Mouse (Mus musculus): ENCODE results near the gene Pip5k1c.

Pip5k1c gene

DNA sequence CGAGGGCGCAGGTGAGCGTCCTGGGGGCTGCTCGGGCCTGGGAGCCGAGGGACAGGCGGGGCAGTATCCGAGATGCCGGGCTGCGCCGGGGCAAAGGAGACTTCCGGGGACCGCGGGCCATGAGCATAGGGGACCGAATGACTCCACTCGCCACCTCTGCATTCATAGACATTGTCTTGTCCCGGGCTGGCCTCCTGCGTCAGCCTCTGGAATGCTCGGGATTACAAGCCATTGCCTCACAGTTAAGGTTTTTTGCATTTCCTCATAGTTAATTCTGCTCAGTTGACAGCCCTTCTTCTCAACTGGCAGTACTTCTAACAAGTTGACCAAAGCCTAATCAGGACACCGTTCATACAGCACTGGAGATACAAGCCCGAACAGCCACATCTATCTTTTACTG, 28.7 kb downstream of the Pip5k1c start:
- no peak for DNase-seq (ENCODE audit: inconsistent age in 2 of 2, low spot score in 1 of 2)

DNA sequence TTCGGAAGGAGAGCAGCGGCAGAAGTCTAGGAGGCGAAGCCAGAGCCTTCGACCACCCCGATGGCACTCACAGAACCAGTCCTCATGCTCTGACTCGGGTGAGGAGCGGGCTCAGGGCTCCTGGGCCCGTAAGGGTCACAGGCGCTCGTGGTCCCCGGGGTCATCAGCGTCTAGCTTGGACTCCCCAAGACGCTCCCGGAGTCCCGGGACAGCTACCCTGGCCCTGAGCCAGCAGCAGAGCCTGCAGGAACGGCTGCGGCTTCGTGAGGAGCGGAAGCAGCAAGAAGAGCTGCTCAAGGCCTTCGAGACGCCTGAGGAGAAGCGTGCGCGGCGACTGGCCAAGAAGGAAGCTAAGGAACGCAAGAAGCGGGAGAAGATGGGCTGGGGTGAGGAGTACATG, 29.7 kb downstream of the Pip5k1c start:
- peak; percentile 57 to 60 for DNase-seq (ENCODE audit: inconsistent age in 2 of 2, low spot score in 1 of 2)

DNA sequence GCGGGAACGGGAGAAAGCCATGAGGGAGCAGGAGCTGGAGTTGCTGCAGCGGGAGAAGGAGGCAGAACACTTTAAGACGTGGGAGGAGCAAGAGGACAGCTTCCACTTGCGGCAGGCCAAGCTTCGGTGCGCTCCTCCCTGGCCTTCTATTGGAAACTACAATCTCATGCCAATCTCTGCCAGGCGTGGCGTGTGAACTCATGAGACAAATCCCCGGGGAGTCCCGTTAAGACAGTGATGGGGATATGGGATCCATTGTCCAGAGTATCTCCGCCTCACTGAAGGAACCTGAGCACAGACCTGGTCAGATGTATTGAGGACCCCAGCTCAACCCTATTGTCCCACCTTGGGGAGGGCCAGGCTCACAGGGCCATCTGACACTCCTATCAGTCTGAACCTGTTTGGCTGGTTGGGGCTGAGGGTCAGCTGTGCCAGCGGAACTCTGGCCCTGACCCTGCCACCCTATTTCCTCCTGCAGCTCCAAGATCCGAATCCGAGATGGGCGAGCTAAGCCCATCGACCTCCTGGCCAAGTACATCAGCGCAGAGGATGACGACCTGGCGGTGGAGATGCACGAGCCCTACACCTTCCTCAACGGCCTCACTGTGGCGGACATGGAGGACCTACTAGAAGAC, 30.5 kb downstream of the Pip5k1c start:
- DNase-seq (ENCODE audit: inconsistent age in 2 of 2, low spot score in 1 of 2): no peak

DNA sequence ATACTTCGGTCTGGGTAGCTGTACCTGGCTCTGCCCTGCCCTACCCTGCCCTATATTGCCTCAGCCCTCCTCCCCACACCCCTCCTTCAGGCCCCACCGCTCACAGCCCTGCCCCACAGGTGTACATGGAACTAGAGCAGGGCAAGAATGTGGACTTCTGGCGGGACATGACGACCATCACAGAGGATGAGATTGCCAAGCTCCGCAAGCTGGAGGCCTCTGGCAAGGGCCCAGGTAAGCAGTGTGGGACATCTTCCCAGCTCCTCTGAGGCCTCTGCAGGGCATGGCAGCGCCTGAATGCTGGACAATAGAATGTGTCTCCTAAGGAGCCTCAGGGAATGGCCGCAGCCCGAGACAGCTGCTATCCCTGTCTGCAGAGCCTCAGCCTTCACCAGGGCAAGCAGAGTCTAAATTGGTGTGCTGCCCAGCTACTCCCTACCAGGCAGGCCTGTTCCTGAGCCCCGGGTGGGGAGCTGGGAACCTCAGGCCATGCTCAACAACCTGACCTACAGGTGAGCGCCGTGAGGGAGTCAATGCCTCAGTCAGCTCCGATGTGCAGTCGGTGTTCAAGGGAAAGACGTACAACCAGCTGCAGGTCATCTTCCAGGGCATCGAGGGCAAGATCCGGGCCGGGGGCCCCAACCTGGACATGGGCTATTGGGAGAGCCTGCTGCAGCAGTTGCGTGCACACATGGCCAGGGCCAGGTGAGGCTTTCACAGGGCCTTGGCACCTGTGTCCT, 31.2 kb downstream of the Pip5k1c start:
- no peak for DNase-seq (ENCODE audit: inconsistent age in 2 of 2, low spot score in 1 of 2)

DNA sequence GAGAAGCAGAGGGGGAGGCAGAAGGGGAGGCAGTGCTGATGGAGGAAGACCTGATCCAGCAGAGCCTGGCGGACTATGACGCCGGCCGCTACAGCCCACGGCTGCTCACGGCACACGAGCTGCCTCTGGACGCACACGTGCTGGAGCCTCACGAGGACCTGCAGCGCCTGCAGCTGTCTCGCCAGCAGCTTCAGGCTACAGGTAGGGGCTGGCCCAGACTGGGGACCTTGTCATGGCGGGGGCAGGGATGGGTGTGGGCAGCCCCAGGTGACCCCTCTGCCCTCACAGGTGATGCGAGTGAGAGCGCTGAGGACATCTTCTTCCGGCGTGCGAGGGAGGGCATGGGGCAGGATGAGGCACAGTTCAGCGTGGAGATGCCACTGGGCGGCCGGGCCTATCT, 32.4 kb downstream of the Pip5k1c start:
- DNase-seq (ENCODE audit: inconsistent age in 2 of 2, low spot score in 1 of 2): peak in 1 of 2 experiments; percentile 36

DNA sequence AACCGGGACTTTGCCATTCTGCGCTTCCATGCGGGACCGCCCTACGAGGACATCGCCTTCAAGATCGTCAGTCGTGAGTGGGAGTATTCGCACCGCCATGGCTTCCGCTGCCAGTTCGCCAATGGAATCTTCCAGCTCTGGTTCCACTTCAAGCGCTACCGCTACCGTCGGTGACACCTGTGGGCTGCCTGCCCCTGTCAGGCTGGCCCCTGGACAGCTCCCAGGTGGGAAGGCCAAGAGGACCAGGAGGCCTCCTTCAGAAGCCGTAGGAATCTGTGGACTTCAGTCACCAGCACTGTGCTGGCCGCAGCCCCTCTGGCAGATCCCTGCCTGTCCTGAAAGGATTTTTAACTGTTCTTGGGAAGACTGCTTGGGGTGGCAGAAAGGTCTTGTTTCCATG, 33.0 kb downstream of the Pip5k1c start:
- peak in 1 of 2 experiments; percentile 50 for DNase-seq (ENCODE audit: inconsistent age in 2 of 2, low spot score in 1 of 2)

DNA sequence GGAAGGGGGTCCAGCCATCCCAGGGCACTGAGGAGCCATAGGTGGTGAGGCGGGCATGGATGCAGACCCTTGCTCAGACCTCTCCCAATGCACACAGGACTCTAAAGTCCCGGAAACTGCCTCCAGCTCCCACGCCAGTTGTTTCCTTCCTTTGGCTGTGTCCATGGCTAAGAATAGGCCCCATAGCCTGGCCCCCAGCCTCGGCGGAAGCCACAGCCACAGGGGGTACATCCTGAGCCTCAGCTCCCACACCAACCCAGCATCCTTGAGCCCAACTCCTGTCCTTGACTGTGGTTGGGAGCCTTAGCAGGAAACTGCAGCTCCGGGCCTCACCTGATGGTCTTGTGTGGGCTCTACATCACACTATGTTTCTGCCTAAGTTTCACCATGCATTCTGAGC, 34.1 kb downstream of the Pip5k1c start:
- peak; percentile 70 to 77 for DNase-seq (ENCODE audit: inconsistent age in 2 of 2, low spot score in 1 of 2)

DNA sequence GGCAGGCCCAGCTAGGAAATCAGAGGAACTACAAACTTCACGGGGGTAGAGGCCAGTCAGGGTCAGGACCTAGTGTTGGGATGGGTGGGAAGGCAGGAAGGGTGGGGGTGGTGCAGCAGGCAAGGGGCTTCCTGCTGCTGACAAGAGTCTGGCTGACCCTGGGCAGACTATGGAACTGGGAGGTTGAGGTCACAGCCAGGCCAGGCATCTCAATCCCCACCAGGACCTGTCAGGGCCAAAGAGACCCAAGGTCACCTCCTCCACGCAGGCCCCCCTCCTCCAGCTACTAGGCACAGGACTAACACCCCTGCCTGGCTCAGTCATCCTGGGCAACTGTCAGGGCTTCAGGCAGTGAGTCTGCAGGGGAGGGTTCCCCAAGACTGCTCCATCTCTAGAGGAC, 35.2 kb downstream of the Pip5k1c start:
- no peak for DNase-seq (ENCODE audit: inconsistent age in 2 of 2, low spot score in 1 of 2)

DNA sequence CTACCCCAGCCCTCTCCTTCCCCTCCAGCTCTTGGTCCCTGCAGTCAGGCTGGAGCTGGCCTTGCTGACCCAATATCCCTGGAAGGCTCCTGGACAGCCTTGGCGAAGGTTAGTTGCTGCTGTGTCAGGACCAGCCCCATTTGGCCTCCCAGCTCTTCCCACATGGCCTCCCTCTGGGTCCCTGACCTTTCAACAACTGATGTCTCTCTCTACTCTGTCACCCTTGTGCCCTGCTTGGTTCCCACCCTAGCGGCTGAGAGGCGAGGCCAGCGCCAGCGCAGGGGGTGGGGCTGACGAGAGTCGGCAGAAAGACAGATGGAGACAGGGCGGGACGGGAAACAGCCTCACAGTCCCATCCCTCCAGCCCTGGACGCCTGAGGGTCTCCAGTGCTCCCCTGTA, 35.6 kb downstream of the Pip5k1c start, which contains the start of gene Tbxa2r:
Gene Tbxa2r (plus strand): TSS at position 346 of the 400 bp plus-strand sequence.
- DNase-seq (ENCODE audit: inconsistent age in 2 of 2, low spot score in 1 of 2): peak; percentile 94 to 96

DNA sequence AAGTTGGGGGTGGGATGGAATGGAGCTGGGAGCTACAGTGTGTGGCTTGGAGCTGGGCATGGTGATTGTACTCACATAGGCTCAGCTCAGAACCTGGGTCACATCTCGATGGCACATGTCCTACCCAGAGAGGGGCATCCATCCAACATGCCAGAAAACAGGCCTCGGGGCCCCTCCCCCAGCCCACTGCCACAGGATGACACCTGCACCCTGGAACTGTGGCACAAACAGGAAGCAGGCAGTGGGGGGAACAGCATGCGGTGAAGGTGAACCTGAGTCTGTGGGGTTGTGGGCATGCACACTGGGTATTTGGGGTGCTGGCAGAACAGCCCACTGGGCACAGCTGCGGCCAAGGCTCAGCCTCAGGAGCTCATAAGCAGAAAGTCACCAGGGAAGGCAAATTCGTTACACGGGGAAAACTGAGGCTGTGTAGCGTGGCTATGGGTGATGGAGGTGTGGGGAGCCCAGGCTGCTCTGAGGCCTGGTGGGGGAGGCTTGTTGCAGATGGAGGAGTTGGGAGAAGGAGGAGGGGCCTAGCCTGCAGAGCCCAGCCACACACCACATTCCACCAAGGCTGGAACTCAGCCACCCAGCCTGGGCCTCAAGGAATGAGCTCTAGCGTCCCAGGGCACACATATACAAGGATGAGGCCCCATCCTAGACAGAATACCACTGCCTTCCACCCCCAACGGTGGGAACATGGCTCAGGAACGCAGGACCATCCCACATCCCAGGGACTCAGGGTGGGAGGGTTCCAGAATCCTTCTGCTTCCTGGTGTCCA, 36.6 kb downstream of the Pip5k1c start:
- peak; percentile 54 to 68 for DNase-seq (ENCODE audit: inconsistent age in 2 of 2, low spot score in 1 of 2)

DNA sequence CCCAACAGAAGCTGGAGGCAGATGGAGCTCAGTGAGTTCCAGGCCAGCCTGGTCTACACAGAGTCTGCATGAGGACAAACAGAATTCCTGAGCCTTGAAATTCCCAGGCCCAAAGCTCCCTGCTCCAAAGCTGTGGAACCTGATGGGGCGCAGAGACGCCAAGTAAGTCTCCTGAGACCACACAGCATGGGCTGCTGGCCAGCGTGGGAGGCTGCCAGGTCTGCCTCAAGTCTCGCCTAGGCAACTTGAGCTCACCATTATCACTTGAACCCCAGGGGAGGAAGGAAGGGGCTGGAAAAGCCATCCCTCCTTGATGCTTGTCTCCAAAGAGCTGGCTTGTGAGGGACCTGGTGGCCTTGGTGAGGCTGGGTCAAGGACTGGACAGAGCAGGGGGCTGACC, 37.2 kb downstream of the Pip5k1c start:
- DNase-seq (ENCODE audit: inconsistent age in 2 of 2, low spot score in 1 of 2): peak; percentile 37 to 67

DNA sequence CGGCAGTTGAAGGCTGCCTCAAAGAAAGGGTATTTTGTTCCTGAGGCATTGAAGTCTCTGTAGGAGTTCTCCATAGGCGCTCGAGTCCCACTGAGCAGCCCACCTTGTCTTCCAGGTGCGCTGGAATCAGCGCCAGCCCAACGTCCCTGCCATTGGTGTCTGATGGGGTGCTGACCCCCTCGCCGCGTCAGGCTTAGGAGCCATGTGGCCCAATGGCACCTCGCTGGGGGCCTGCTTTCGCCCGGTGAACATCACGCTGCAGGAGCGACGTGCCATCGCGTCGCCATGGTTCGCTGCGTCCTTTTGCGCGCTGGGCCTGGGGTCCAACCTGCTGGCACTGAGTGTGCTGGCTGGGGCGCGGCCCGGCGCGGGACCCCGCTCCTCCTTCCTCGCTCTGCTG, 39.5 kb downstream of the Pip5k1c start:
- DNase-seq (ENCODE audit: inconsistent age in 2 of 2, low spot score in 1 of 2): no peak

DNA sequence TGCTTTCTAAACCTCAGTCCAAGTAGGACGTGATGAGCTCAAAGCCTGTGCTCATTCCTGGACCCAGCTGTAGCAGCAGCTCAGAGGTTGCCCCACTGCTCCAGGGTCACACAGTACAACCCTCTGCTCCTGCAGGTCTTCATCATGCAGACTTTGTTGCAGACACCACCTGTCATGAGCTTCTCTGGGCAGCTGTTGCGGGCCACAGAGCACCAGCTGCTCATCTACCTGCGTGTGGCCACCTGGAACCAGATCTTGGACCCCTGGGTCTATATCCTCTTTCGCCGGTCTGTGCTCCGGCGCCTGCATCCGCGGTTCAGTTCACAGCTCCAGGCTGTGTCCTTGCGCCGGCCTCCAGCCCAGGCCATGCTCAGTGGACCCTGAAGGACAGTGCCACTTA, 41.6 kb downstream of the Pip5k1c start:
- DNase-seq (ENCODE audit: inconsistent age in 2 of 2, low spot score in 1 of 2): no peak

DNA sequence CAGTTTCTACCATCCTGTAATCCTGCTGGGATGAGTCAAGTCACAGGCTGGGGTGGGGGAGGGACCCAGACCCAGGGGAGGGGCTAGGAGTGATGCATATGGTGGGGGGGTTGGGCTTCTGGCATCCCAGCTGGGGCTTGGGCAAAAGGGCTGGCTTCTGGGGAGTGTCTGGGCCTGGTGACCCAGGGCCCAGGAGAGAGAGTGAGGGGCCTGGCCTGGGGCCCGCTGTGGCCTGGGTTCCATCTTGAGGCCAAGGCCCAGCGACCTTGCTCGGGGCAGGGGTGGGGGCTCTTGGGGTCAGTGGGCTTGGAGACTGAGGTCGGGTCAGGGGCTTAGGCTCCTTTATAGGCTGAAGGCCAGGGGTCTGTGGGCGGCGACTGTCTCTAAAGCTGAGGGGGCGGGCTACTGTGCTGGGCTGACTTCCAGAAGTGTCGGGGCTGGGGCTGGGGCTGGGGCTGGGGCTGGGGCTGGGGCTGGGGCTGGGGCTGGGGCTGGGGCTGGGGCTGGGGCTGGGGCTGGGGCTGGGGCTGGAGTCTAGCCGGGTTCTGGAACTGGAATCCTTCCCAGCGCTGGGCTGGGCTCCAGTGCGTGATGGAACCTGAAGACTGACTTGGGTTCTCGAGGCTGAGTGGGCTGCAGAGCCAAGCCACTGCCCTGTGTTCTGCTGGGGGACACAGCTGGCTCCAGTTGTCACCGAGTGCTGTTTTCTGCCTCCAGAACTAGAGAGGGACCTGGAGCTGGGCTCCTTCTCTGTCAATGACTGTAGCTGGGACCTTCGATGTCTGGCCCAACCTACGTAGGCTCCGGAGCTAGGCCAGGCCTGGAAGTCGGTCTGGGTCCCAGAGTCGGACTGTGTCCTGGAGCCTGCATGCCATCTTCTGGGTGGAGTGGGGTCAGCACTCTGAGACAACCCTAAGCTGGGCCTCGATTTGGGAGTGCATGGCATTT, 42.9 kb downstream of the Pip5k1c start:
- DNase-seq (ENCODE audit: inconsistent age in 2 of 2, low spot score in 1 of 2): no peak

DNA sequence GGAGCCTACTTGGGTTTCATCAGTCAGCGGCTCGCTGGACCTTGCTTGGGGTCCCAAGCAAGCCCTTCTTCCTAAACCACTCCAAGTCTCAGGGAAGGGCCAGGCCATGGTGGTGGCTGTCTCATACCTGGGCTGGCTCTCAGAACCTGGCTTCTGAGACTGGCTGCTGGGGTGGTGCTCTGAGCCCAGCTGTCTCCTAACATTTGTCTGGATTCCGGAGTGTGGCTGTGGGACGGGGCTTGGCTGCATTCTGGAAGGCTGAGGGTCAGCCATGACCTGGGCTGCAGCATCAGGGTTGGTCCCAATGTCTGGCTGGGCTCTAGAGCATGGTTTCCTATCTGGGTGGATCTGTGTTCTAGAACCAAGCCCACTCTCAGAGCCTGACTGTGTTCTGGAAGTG, 43.8 kb downstream of the Pip5k1c start:
- DNase-seq (ENCODE audit: inconsistent age in 2 of 2, low spot score in 1 of 2): no peak

DNA sequence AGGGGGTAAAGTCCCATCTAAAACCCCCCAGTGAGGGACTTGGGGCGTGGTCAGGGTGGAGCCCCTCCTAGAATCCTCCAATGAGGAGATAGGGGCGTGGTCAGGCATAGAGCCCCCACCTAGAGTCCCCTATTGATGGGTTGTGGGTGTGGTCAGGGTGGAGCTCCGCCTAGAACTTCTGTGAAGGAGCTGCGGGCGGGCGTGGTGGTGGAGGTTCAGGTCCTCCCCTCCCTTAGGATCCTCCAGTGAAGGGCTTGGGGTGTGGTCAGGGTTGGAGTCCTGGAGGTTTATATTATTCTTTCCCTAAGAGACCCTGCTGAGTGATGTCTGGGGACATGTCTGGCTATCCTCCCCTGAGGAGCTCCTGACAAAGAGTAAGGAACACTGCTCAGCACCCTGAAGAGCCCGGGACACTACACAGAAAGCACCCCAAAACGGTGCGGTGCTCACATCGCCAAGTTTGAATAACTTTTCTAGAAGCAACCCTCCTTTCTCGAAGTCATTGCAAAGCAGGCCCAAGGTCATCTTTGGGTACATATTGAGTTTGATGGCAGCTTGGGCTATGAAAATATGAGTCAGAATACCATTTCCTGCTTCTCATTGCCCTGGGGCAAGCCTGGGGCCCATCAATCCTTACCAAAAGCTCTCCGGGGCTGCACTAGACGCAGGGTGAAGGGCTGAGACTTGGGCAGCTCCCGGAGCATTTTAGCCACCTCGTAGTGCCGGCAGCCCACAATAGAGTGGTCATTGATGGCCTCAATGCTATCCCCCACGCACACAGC, 48.0 kb downstream of the Pip5k1c start:
- no peak for DNase-seq (ENCODE audit: inconsistent age in 2 of 2, low spot score in 1 of 2)

DNA sequence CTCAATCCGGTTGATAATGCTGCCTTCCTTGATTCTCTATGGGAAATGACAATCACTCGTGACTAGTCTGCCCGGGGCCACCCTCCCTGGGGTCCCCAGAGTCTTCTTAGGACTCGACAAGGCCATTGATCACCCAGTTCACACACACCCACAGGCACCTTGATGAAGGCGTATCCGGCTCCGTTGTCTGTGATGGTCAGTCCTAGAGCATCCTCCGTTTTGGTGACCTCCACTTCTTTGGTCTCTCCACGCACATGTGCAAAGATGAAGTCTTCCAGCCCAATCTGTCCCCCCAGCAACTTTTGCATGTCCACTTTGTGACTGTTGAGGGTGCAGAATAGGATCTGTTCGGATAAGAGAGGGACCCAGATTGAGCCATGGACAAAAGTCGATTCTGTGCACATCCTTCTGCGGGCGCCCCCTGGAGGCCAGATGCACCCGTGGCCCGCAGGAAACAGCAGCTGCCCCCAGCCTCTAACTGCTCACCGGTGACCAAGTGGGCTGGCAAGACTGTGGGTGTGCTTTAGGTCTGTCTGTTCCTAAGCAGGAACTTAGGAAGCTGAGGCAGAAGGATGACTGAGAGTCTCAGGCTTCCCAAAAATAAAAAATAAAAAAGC, 48.7 kb downstream of the Pip5k1c start:
- peak; percentile 77 to 92 for DNase-seq (ENCODE audit: inconsistent age in 2 of 2, low spot score in 1 of 2)

DNA sequence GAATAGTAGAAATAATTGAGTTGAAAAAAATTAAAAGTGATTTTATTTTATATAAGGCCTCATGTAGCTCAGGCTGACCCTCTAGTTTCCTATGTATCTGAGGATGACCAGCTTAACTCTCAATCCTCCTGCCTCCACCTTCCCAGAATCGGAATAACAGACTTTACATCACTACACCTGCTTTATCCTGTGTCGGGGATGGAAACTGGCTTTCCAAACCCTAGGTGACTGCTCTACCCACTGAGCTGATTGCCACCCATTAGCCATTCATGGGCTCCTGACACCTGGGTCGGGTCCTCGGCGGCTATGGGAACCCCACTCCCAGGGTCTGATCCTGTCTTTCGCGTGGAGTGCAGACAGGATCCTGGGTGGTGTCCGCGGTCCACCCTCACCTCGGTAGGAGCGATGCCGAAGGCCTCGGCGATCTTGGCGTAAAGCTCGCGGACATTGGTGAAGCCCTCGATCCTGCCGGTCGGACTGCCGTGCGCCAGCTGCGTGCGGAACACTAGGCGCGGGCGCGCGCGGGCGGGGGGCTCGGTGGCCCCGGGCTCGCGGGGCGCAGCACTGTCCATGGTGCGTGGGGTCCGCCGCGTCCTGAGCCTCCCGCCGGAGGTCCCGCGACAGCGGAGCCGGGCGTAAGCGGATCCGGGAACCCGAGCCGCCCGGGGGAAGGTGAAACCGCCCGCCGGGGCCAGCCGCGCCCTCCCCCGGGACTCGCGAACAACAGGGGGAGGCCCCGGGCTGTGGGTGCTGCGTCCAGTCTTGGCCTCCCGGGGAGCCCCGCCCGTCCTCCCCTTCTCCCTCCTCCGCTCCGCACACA, 50.1 kb downstream of the Pip5k1c start, which contains the start of gene Gipc3:
Gene Gipc3 (minus strand): TSS at position 581 of the 820 bp plus-strand sequence.
- peak; percentile 58 to 78 for DNase-seq (ENCODE audit: inconsistent age in 2 of 2, low spot score in 1 of 2)
